Comparison of ENCODE assay signal across 15 mouse cellular contexts in the genomic region with DNA sequence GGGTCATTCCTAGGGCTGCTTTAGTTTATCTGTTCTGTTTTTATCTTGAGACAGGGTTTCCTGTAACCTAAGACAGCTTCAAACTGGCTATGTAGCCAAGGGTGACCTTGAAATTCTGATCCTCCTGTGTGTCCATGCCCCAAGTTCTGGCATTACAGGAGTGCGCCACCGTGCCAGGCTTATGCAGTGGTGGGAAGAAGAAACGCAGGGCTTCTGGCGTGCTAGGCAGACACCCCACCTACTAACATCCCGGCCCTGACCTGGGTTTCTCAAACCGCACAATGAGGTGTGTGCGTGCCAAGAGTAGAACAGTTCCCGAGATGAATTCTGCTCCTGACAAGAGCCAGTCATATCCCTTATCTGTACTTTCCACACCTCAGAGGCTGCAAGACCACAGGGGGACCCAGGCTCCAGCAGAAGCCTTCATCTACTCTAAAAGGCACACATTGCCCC. TPM values are rescaled to one million over a fixed set of nuclear protein-coding genes. Genes with fewer than 3 reads are reported as not detected.
DNase-seq lines count a peak whose midpoint lies in the region; ATAC-seq and TF ChIP-seq lines count a peak whose summit lies in the region.
"Had no signal": no experiment of that assay in that cellular context is flagged by ENCODE, and none has a peak within 500 bp of the region (broad histone marks: within the 10 kb centered on the region; RNA-seq: fewer than 3 reads in every experiment).

No protein-coding gene starts in this region.

- 80% methylated on average over 8 of the region's 8 CpGs for WGBS in limb, embryonic 15.5 days
- 94% methylated on average over 8 of the region's 8 CpGs for WGBS in limb, embryonic 10.5 days
- 87% methylated on average over 8 of the region's 8 CpGs for WGBS in embryonic facial prominence, embryonic 10.5 days
- WGBS in liver, embryonic 16.5 days (ENCODE audit: insufficient replicate concordance): 29% methylated on average over 8 of the region's 8 CpGs

- 0 out of 2 replicates have a peak, but pooled peaks cover 9% of the 10 kb centered on the region for H3K4me1 ChIP-seq in limb, embryonic 15.5 days
- H3K4me1 ChIP-seq in limb, embryonic 10.5 days: peaks cover 16% of the 10 kb centered on the region
- peaks cover 26% of the 10 kb centered on the region for H3K4me1 ChIP-seq in embryonic facial prominence, embryonic 10.5 days
- H3K4me1 ChIP-seq in liver, embryonic 16.5 days (ENCODE audit: control insufficient read depth, low read depth, low read length): peaks cover 13% of the 10 kb centered on the region
- H3K4me1 ChIP-seq: forebrain, embryonic 15.5 days had no signal

- no peak overlapping the region for H3K4me2 ChIP-seq in limb, embryonic 15.5 days
- no peak overlapping the region for H3K4me2 ChIP-seq in liver, embryonic 16.5 days (ENCODE audit: low read depth, low read length)
- H3K4me2 ChIP-seq: forebrain, embryonic 15.5 days had no signal

- H3K27me3 ChIP-seq in limb, embryonic 15.5 days: no peaks in the 10 kb centered on the region
- H3K27me3 ChIP-seq in limb, embryonic 10.5 days (ENCODE audit: low read depth, poor library complexity, severe bottlenecking): peaks cover 4% of the 10 kb centered on the region
- H3K27me3 ChIP-seq in embryonic facial prominence, embryonic 10.5 days (replicated peaks; ENCODE audit: low read depth, poor library complexity, severe bottlenecking): peaks cover 6% of the 10 kb centered on the region
- H3K27me3 ChIP-seq in liver, embryonic 16.5 days (ENCODE audit: control insufficient read depth, insufficient read depth, low read depth, low read length): no peaks in the 10 kb centered on the region
- H3K27me3 ChIP-seq: forebrain, embryonic 15.5 days had no signal

- no peak; the same call in 1 of the 2 replicates for ATAC-seq in limb, embryonic 15.5 days (ENCODE audit: insufficient number of reproducible peaks, low FRiP score, low TSS enrichment, low read depth)
- peak; percentile 62 for ATAC-seq in liver, embryonic 16.5 days (ENCODE audit: low read depth)
- ATAC-seq: forebrain, embryonic 15.5 days; hindbrain, embryonic 16.5 days had no signal

- H3K27ac ChIP-seq in gastrocnemius, adult 2 months: peak overlapping the region; percentile 82
- 0 out of 2 replicates have a peak overlapping the region, but pooled peaks have one; percentile 27 for H3K27ac ChIP-seq in limb, embryonic 15.5 days
- no peak overlapping the region; the same call in 1 of the 2 replicates for H3K27ac ChIP-seq in limb, embryonic 10.5 days
- H3K27ac ChIP-seq in embryonic facial prominence, embryonic 10.5 days (replicated peaks): 0 out of 2 replicates have a peak overlapping the region, but pooled peaks have one; percentile 16
- H3K27ac ChIP-seq in liver, embryonic 16.5 days (ENCODE audit: low read length): no peak overlapping the region
- H3K27ac ChIP-seq: forebrain, embryonic 15.5 days; left cerebral cortex, adult 2 months; stomach, postnatal 0 days had no signal

- peak; percentile 19; the same call in 1 of the 2 replicates for TF ChIP-seq CTCF in gastrocnemius, adult 2 months (IDR thresholded peaks at IDR 0.05)

- H3K36me3 ChIP-seq in limb, embryonic 15.5 days: no peaks in the 10 kb centered on the region
- no peaks in the 10 kb centered on the region for H3K36me3 ChIP-seq in limb, embryonic 10.5 days
- no peaks in the 10 kb centered on the region for H3K36me3 ChIP-seq in embryonic facial prominence, embryonic 10.5 days (replicated peaks)
- H3K36me3 ChIP-seq in liver, embryonic 16.5 days (ENCODE audit: control insufficient read depth, insufficient read depth): no peaks in the 10 kb centered on the region
- H3K36me3 ChIP-seq: forebrain, embryonic 15.5 days had no signal

- DNase-seq in gastrocnemius, adult 2 months: peak; percentile 75
- DNase-seq in gastrocnemius, postnatal 10 days: no peak
- DNase-seq in limb, embryonic 10.5 days (ENCODE audit: low spot score): no peak
- no peak for DNase-seq in embryonic facial prominence, embryonic 10.5 days (ENCODE audit: low spot score)
- DNase-seq in thymus, postnatal 14 days: no peak
- DNase-seq in frontal cortex, adult 2 months (ENCODE audit: extremely low spot score in 1 of 2, low spot score in 1 of 2): no peak
- DNase-seq: adrenal gland, postnatal 36 days; kidney, adult 8-10 months; midbrain, embryonic 14.5 days had no signal

- no peak overlapping the region for H3K4me3 ChIP-seq in gastrocnemius, adult 2 months
- no peak overlapping the region for H3K4me3 ChIP-seq in limb, embryonic 15.5 days
- H3K4me3 ChIP-seq in limb, embryonic 10.5 days: no peak overlapping the region
- no peak overlapping the region for H3K4me3 ChIP-seq in embryonic facial prominence, embryonic 10.5 days
- no peak overlapping the region for H3K4me3 ChIP-seq in liver, embryonic 16.5 days (ENCODE audit: low read depth, low read length)
- H3K4me3 ChIP-seq: forebrain, embryonic 15.5 days; left cerebral cortex, adult 2 months had no signal

- no peak overlapping the region for H3K9ac ChIP-seq in limb, embryonic 15.5 days
- H3K9ac ChIP-seq in liver, embryonic 16.5 days (ENCODE audit: low read depth, low read length): no peak overlapping the region
- H3K9ac ChIP-seq: forebrain, embryonic 15.5 days had no signal

- no peaks in the 10 kb centered on the region for H3K9me3 ChIP-seq in limb, embryonic 15.5 days
- no peaks in the 10 kb centered on the region for H3K9me3 ChIP-seq in limb, embryonic 10.5 days (replicated peaks)
- H3K9me3 ChIP-seq in embryonic facial prominence, embryonic 10.5 days: no peaks in the 10 kb centered on the region
- no peaks in the 10 kb centered on the region for H3K9me3 ChIP-seq in liver, embryonic 16.5 days (replicated peaks; ENCODE audit: control insufficient read depth, low read length)
- H3K9me3 ChIP-seq: forebrain, embryonic 15.5 days had no signal

- intact Hi-C loops in gastrocnemius, adult 2 months (cut with DNase I): no loop called here

RNA-seq across cellular contexts. Expression of a gene that starts 11.5 kb away (rescaled TPM):
- total RNA-seq in gastrocnemius, adult 2 months (2021): 1 to 10 TPM; 8.9 to 9.1 TPM
- total RNA-seq in gastrocnemius, postnatal 10 days (2021): 10 to 100 TPM in 1 of 2 experiments, 1 to 10 TPM in 1; 9.8 to 16.1 TPM
- 4.1 and 5.1 TPM in 2 replicates for polyA plus RNA-seq in limb, embryonic 15.5 days (2015; fragmentation: Nextera tagmentation; extraction: Ambion mirVana)
- polyA plus RNA-seq in limb, embryonic 10.5 days (2016; fragmentation: Nextera tagmentation; extraction: Ambion mirVana): 2.7 and 3.4 TPM in 2 replicates
- polyA plus RNA-seq in embryonic facial prominence, embryonic 10.5 days (2016; fragmentation: Nextera tagmentation; extraction: Ambion mirVana): 6.1 and 6.3 TPM in 2 replicates
- 7.3 and 8.8 TPM in 2 replicates for polyA plus RNA-seq in liver, embryonic 16.5 days (2015; fragmentation: Nextera tagmentation; extraction: Ambion mirVana)
- 13.5 and 15.2 TPM in 2 replicates for polyA plus RNA-seq in frontal cortex, adult 2 months (2012; rRNA removed)

RNA-seq across cellular contexts. Expression of a gene that starts 47.0 kb away (rescaled TPM):
- 10 to 100 TPM; 37.2 to 51.0 TPM for total RNA-seq in gastrocnemius, adult 2 months (2021)
- 10 to 100 TPM; 49.7 to 52.2 TPM for total RNA-seq in gastrocnemius, postnatal 10 days (2021)
- polyA plus RNA-seq in limb, embryonic 15.5 days (2015; fragmentation: Nextera tagmentation; extraction: Ambion mirVana): 25.0 and 27.7 TPM in 2 replicates
- polyA plus RNA-seq in limb, embryonic 10.5 days (2016; fragmentation: Nextera tagmentation; extraction: Ambion mirVana): 50.7 and 52.1 TPM in 2 replicates
- 46.5 and 46.7 TPM in 2 replicates for polyA plus RNA-seq in embryonic facial prominence, embryonic 10.5 days (2016; fragmentation: Nextera tagmentation; extraction: Ambion mirVana)
- polyA plus RNA-seq in liver, embryonic 16.5 days (2015; fragmentation: Nextera tagmentation; extraction: Ambion mirVana): 5.4 and 6.5 TPM in 2 replicates
- polyA plus RNA-seq in frontal cortex, adult 2 months (2012; rRNA removed): 78.2 and 79.6 TPM in 2 replicates

Comparison
In these comparisons a context has a peak if more than half of its experiments do, and no peak if none do; other contexts are left out.
1. H3K27ac ChIP-seq: peak in gastrocnemius, adult 2 months (single experiment), limb, embryonic 15.5 days (single experiment) and embryonic facial prominence, embryonic 10.5 days (single experiment); none in limb, embryonic 10.5 days (single experiment) and liver, embryonic 16.5 days (single experiment).